Mouse (Mus musculus) heart, postnatal 0 days (tissue): ENCODE measurements around the gene Gpx3.

Experiments used
- CTCF ChIP-seq: IDR thresholded peaks from 2 replicates; pipeline ENCODE4 v1.5.1; 2016; ENCODE audit warnings: antibody characterized with exemption, control low read depth, low read depth
- EP300 ChIP-seq: IDR thresholded peaks from 2 replicates; pipeline ENCODE4 v1.6.1; 2016; ENCODE audit warnings: antibody characterized with exemption, low read depth

DNA sequence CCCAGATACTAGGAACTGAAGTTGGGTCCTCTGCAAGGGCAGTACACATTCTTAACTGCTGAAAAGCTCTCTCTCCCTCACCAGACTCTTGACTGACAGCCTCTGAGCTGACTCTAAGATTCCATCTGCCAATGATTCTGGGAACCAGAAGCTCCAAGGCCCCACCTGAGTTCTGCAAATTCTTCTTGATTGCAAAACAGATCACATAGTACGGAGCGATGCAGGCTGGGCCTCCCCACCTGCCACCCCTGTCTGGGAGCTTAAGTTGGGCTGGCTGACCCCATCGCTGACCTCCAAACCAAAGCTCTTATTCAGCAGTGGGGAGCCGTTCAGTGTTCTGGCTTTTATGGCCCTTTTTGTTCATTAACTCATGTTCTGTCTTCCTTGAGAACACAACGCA, 4.8 kb upstream of the Gpx3 start:
- TF ChIP-seq CTCF (no peak), EP300 (no peak)
